Mouse (Mus musculus) WW6 (cell line): ENCODE data around the gene Isg20l2.
A peak's percentile ranks its signal among the peaks of the same experiment; 100 is the strongest.

Experiments used
- DNase-seq: peaks from one replicate; pipeline ENCODE4 v3.0.0-alpha.2; 2013; ENCODE audit warnings: low read depth, low spot score

Gene Isg20l2

DNA sequence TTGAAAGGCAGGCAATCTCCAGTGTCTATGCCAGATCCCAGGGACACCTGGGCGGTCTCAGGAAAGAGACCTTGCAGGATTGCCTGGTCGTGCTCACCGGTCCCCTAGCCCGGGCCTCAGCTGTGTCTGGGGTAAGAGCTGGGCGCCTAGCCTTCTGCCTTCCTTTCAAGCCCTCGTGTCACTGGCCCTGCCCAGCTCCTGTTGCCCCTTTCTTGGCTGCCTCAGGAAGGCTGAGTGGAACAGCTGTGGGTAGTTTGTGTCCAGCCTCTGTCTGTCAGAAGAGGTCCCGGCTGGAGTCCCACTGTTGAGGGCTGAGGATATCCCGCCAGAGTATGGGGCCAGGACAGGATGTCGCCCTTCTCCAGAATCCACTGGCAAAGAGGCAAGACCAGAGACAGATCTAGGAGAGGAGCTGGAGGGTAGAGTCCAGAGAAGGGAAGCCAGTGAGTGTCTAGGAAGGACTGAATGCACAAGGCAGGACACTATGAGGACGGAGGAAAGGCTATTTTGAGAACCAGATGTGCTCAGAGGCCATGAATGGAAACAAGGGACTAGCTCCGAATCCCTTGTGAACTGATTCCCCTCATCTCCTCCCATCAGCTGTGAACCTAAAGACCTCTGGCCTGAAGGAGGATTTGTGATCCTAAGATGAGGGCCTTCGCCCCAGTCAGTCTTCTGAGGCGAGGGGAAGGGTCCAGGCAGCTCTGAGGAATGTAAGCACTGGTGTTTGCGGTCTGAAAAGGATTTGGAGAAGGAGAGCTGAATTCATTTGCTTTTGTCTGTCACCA, 43.7 kb downstream of the Isg20l2 start:
- no peak for DNase-seq

DNA sequence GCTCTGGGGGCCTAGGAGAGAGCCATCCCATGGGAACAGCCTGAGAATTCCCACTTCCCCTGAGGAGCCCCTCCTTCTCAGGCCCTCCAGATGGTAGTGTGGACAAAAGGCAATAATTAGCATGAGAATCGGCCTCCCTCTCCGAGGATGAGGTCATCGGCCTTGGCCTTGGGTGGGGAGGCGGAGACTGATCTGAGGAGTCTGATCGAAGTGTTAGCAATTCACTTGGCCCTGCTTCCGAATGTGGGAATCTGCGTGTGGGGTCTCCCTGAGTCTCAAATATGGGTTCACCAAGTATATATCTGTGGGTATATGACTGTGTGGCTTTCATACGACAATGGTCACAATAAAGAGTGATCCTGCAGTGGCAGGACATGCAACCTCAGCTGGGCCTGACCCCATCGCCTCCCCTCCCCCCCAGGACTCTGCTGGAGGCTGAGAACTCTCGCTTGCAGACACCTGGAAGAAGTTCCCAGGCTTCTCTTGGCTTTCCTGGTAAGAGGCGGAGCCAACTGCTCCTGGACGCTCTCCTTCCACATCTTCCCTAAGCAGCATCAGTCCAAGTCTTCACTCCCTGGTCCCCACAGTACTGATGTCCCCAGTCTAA, 44.4 kb downstream of the Isg20l2 start:
- peak; percentile 83 for DNase-seq

DNA sequence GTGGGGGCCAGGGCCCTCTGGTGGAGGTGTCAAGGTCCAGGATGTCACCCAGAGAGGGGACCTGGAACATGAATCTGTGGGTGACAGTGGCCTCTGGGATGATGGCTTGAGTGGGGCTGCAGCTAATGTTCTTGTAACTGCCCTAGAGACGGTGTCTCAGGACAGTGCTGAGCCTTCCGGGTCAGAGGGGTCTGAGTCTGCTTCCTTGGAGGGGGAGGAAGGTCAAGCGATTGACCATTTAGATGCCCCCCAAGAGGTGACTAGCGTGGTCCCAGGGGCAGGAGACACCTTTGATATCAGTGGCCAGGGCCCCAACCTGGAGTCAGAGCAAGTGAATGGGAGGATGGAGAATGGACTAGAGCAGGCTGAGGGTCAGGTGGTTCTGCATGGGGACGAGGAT, 49.4 kb downstream of the Isg20l2 start:
- DNase-seq, result no peak

DNA sequence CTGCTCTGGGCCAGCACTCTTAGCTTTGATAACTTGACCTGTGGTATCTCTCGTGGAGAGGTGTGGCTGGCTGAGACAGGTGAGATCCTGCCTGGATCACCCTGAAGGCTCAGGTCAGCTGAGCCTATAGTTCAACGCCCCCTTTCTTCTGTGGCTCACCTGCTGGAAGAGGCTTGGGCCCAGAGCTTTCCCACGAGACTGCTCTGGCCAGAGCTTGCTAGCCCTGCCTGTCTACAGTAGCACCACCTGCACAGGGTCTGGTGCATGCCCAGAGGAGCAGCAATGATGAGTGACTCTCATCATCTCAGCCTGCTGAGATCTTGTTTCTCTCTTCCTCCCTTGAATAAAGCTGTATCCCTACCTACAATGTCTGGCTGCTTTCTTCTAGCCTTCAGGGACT, 50.0 kb downstream of the Isg20l2 start:
- no peak for DNase-seq

DNA sequence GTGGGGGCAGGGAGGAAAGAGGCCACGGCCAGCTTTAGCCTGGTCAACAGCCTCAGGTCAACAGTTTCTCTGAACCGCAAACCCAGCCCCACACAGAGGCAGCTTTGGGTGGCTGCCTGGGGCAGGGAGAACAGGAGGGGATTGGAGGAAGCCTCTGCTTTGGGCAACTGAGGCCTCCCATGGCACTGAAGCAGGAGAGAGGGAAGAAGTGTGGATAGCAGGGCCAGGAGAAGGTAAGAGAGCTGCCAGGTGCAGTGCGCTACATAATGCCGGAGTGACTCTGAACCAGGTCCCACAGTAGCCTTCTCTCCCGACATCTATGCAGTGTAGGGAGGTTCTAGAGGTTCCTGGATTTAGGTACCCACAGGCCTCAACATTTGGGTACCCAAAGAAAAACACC, 50.6 kb downstream of the Isg20l2 start:
- no peak for DNase-seq

DNA sequence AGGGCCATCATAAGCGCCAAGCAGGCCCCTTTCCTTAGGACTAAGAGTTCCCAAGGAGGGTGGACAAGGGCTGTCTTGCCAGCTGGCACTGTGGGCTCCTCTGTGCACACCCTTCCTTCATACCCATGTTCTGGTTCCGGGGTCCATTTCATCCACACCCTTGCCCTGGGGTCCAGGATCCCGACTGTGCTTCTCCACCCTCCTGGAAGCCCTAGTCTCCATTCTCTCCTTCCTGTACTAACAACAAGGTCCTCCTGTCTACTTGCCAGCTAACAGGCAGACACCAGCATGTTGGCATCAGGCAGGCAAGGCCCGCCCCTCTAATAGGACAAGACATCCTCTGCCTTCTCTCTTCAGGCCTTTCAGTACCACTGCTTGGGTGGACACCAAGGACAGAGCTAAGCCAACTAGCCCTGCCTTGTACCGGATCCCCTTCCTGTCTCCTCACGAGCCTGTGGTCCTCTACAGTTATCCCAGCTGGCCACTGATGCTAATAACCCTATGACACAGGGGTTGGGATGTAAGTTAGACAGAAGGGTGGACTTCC, 51.2 kb downstream of the Isg20l2 start:
- no peak for DNase-seq

DNA sequence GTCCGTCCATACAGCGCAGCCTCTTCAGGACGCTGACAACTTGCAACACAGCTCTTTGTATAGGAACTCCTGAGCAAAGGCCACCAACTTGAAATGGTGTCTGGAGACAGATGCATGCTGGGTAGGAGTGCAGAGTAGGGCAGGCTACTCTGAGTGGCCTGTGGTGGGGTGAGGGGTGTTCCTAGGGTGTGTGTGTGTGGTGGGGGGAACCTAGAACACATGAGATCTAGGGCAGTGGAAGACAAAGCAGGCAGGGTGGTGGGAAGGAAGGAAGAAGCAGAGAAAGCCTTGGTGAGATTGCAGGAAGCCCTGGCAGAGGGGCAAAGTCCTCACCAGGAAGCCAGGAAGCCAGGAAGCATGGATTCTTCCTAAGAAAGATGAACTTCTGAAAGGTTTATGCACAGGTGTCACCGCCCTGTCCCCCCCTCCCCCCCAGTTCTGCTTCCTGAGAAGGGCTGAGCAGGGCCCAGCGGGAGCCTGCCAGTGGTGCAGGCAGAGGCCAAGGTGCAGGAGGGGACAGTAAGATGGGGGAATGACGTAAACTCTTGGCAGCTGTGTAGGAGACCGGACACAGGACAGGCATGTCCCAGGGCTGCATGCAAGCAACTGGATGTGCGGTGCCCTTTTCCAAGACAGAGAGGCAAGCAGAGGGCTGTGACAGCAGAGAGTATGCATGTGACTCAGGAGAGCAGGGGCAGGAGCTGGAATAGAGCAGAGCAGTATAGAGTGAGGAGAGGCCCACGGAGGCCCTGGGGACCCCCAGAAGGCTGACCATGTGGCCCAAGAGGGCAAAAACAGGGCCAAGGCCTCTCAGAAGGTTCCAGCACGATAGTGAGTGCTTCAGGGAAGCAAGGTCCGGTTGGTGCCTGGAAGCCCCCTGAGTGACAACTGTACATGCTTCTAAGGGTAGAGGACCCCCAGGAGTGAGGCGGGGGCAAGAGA, 52.1 kb downstream of the Isg20l2 start:
- no peak for DNase-seq

DNA sequence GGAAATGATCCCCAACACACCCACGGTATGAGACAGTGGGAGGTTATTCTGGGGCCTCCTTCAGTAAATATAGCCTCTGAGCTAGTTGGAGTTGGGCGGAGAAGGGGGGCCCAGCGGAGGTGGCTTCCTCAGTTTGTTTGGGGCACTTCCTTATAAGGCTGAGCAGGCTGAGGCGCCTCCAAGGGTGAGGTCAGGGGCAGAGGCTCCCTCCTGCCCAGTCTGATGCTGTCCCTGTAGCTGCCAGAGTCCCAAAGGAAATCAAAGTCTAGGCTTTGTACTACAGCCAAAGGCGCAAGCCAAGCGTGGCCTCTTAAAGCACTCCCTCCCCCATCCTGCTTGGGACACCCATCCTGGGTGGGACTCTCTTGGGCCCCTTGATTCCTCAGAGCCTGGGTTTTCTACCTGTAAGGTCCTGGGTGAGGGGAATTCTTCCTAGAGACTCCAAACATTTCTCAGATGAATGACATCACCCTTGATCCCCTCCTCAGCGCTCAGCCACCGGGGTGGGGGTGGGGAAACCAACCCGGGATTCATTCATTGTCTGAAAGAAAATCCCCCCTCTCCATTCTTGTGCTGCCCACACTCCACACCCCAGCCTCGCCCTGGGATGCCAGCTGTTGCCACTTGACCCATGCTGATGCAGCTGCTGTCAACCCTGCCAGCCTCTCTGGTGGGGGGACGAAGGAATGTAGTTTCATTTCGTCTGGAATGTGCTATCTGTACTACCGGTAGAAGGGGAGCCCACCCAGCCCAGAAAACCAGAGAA, 52.9 kb downstream of the Isg20l2 start:
- DNase-seq, result no peak

DNA sequence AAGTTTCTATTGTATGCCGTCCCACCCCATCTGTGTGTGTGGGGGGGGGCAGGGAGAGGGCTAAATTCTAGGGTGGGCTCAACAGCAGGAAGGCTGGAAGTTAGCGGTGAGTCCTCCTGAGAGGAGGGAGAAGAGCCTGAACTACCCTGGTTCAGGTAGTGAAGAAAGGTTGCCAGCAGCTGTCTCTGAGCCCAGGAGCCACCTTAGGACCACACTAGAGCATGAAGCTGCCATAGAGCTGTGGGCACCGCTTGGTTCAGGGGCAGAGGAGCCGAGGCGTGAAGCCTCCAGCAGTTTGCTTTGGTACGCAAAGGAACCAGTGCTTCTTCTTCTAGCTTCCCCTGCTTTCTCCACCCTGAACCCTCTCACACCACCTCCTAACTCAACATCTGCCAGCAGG, 53.5 kb downstream of the Isg20l2 start:
- DNase-seq, result no peak

DNA sequence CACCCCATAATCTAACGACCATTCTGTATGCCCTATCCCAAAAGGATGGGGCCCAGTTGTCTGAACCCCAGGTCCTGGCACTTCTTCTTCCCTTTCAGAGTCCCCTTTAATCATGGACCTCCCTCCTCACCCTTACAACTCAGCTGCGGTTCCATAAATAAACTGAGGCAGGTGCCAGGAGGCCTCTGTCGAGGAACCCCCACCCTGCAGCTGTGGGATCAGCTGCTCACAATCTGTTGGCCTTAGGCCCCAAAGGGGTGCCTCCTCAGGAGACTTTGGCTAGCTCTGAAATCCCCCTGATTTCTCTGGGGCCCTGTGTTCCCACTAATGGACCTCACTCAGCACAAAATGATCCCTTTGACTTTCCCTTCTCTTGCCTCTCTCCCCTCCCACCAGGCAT, 54.0 kb downstream of the Isg20l2 start:
- DNase-seq, result no peak

DNA sequence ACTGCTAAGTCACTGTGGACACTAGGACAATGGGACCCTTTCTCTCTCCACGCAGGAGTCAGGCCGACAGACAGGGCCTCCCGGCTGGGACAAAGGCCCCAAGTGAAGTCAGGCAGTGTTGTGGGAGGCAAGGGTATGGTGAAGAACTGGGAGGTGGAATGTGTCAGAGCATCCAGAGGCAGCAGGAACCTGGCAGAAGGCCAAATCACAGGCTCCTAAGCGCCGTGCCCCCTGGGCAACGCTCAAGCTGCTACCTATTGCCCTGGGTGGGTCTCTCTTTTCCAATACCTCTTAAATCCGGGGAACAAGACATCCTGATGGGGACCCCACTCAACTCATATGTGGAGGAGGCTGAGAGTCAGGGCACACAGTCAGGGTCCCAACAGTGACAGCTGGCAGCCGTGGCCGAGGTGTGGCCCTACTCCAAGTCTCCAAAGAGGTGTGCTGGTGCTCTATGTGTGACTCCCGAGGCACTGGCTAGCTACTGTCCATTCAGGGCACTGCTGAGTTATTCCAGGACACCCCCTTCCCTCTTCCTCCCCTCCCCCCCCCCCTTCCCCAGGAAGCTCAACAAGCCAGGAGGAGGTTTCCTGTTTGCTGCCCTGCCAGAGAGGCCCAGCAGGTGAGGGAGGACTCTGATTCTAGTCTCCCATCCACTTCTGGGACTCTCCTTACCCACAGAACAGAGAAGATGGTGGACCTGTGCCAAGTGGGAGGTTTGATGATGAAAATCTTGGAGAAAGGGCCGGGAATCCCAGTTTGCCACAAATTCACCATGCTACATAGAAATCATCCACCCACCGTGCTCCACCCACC, 55.6 kb downstream of the Isg20l2 start:
- no peak for DNase-seq

DNA sequence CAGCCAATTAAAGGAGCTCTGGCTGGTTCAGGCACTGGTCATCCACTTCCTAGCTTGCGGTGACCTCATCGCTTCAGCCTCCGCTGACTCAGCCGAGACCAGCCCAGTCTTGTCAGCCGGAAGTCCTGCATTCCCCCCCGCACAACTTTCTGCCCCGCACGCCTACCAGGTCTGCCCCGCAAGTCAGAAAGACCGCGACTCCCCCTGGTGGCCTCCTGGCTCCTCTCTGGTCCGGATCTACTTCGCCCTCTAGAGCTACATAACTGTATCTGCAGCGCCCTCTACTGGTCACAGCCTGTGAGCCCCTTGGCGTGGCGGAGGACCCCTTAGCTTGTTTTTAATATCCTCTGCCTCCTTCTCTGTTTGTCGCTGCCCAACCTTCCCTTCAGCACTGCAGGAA, 56.8 kb downstream of the Isg20l2 start:
- DNase-seq, result peak; percentile 93

DNA sequence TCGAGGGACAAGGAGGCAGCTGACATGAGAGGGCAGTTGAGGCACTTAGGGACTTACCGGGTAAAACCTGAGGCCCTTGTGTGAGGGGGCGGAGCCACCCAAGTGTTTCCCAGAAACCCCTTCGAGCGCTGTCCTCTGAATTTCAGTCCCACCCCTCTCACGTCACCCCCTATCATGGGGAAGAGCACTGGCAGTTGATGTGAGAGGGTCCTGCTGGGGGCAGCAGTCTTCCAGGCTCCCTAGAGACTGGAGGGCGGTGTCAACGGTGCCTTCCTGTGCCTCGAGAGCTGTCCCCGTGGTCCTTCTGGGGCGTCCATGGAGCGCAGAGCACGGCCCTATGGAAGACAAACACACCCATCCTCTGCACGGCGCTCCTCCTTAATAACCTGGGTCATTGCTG, 57.5 kb downstream of the Isg20l2 start:
- no peak for DNase-seq

DNA sequence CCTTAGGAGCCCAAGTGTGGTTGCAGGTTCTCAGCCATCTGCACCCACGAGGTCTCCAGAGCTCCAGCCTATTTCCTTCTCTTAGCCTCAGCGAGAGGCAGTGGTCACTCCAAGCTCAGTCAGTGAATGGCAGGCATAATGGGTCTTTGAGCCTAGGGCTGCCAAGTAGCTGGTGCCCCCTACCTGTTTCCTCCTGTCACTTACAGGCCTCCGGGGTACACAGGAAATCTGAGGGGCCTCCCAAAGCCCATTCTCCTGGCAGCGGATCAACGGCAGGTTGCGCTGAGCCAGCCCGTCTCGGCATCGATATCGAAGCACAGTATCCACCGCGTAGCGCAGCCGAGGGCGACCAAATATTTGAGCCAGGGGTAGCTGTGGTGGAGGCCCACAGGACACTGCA, 58.0 kb downstream of the Isg20l2 start:
- no peak for DNase-seq

DNA sequence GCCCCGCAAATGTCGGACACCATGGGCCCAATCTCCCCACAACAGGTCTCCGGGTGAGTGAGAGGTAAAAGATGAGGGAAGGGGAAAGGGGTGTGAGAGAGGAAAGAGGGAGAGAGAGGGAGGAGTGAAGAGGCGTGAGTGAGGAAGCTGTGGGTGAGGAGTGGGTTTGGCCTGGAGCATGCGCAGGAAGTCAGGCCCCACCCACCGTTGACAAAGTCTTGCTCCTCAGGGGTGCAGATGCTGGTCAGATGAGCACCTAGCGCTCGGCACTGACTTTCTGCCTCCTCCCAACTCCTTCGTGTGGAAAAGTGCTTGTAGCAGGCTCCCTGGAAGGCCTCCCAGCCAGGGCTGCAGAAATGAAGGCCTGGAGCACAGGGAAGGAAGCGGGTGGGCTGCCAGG, 59.8 kb downstream of the Isg20l2 start:
- DNase-seq, result no peak
